Mouse (Mus musculus) bone marrow, adult 2 months (tissue): ENCODE measurements around the gene Ctdsp2.

Experiments
- CTCF ChIP-seq: fragments of 200-500 bp; IDR thresholded peaks from 2 replicates; pipeline ENCODE4 v1.5.1; 2011; ENCODE audit warnings: low read length, control low read depth; ENCODE audit not compliant: control insufficient read depth, insufficient read depth
- POLR2A ChIP-seq: fragments of 200-500 bp; IDR thresholded peaks from 2 replicates; pipeline ENCODE4 v1.6.1; 2011; ENCODE audit warnings: low read depth, mild to moderate bottlenecking, control low read depth, low read length, borderline replicate concordance; ENCODE audit not compliant: control insufficient read depth

- TF ChIP-seq CTCF, result no peak
- no peak for TF ChIP-seq POLR2A
Measured at GRCm38 (mm10) chr10:126961757-126962156, 16.8 kb upstream of the Ctdsp2 start.
